Mouse (Mus musculus) left cerebral cortex, postnatal 25 days (tissue): Measurements from ENCODE around the gene Hscb. TPM values are rescaled to one million over a fixed set of nuclear protein-coding genes. Genes with fewer than 3 reads are reported as not detected.
A peak's percentile ranks its signal among the peaks of the same experiment; 100 is the strongest.
"Not testable (repeated sequence)": the region's sequence is repeated elsewhere in the genome, so short reads cannot be mapped to it uniquely, and the experiment has no call there.

ENCODE experiments used
- DNase-seq, 2 experiments: peaks; one replicate each; pipeline ENCODE4 v3.0.0; 2022; ENCODE audit warnings: low spot score in 2 of 2, mixed read lengths in 1 of 2
- intact Hi-C: fragments of 180-260 bp; cut with DNase I; formaldehyde crosslinking; loops from one replicate; pipeline ENCODE4 v1.15.1; 2025
- total RNA-seq, 2 experiments: library from RNA; stranded (reverse); gene quantifications; 2 replicates each; pipeline ENCODE4 v1.2.3; 2021

The Hscb gene
- total RNA-seq, 2 experiments from 2014 or later: 8.8 to 12.0 TPM

GRCm38 (mm10) chr5:110838016-110838415, 1.6 kb downstream of the Hscb start:
- intact Hi-C loops: loop anchor here (5.0 to 10.0 kb wide), 2 partner anchors 374 to 497 kb away; partner anchors contain the start of gene Pitpnb
- DNase-seq: not testable (repeated sequence)

- DNase-seq: peak; percentile 32 to 49
- intact Hi-C loops: loop anchor here (1.0 to 10.0 kb wide), 5 partner anchors 87 to 499 kb away; partner anchors contain the start of gene Pitpnb
Measured at GRCm38 (mm10) chr5:110835959-110836358, 3.6 kb downstream of the Hscb start.

GRCm38 (mm10) chr5:110831036-110831720, 8.4 kb downstream of the Hscb start:
- intact Hi-C loops: loop anchor here (10.0 kb wide), 1 partner anchor 504 kb away; the partner anchor contains the start of gene Pitpnb
- no peak for DNase-seq

GRCm38 (mm10) chr5:110827576-110827975, 12.0 kb downstream of the Hscb start:
- intact Hi-C loops: no loop called here
- DNase-seq: no peak

- intact Hi-C loops: no loop called here
- DNase-seq: peak; percentile 17 to 64
Measured at GRCm38 (mm10) chr5:110826781-110827495, 12.6 kb downstream of the Hscb start.

GRCm38 (mm10) chr5:110824421-110824820, 15.2 kb downstream of the Hscb start:
- no peak for DNase-seq
- intact Hi-C loops: no loop called here

GRCm38 (mm10) chr5:110809667-110810325, 29.8 kb downstream of the Hscb start, which contains the start of gene Ulk1:
Gene Ulk1 (minus strand): TSS chr5:110810097.
- intact Hi-C loops: no loop called here

GRCm38 (mm10) chr5:110808821-110809666, 30.5 kb downstream of the Hscb start:
- intact Hi-C loops: no loop called here
- DNase-seq: peak in 1 of 2 experiments; percentile 14

More at GRCm38 (mm10) chr5:110809667-110810325, 29.8 kb downstream of the Hscb start, which contains the start of gene Ulk1:
- peak; percentile 98 to 100 for DNase-seq

GRCm38 (mm10) chr5:110808061-110808631, 31.4 kb downstream of the Hscb start:
- intact Hi-C loops: no loop called here

GRCm38 (mm10) chr5:110807453-110807852, 32.1 kb downstream of the Hscb start:
- DNase-seq: no peak
- intact Hi-C loops: no loop called here

More at GRCm38 (mm10) chr5:110808061-110808631, 31.4 kb downstream of the Hscb start:
- DNase-seq: peak; percentile 86 to 90

GRCm38 (mm10) chr5:110806676-110807075, 32.9 kb downstream of the Hscb start:
- intact Hi-C loops: no loop called here
- no peak for DNase-seq

GRCm38 (mm10) chr5:110806154-110806553, 33.4 kb downstream of the Hscb start:
- DNase-seq: no peak
- intact Hi-C loops: no loop called here

- DNase-seq: no peak
- intact Hi-C loops: no loop called here
Measured at GRCm38 (mm10) chr5:110804012-110804743, 35.4 kb downstream of the Hscb start.

GRCm38 (mm10) chr5:110802809-110803208, 36.8 kb downstream of the Hscb start:
- no peak for DNase-seq
- intact Hi-C loops: no loop called here

- peak in 1 of 2 experiments; percentile 31 for DNase-seq
- intact Hi-C loops: no loop called here
Measured at GRCm38 (mm10) chr5:110802186-110802585, 37.4 kb downstream of the Hscb start.

GRCm38 (mm10) chr5:110801036-110801624, 38.4 kb downstream of the Hscb start:
- intact Hi-C loops: no loop called here
- no peak for DNase-seq

- intact Hi-C loops: no loop called here
- DNase-seq: no peak
Measured at GRCm38 (mm10) chr5:110797696-110798095, 41.9 kb downstream of the Hscb start.

GRCm38 (mm10) chr5:110794363-110794762, 45.2 kb downstream of the Hscb start:
- intact Hi-C loops: no loop called here
- DNase-seq: no peak
